Mouse (Mus musculus) CH12.LX (cell line): ENCODE data around the gene Fhit. TPM values are rescaled to one million over a fixed set of nuclear protein-coding genes. Genes with fewer than 3 reads are reported as not detected.

Experiments
- DNase-seq: peaks from one replicate; pipeline ENCODE4 v3.0.0-alpha.2; 2013; ENCODE audit errors: extremely low read depth
- H3K27ac ChIP-seq: 2 replicates; pipeline ENCODE4 v1.5.1; 2012; ENCODE audit warnings: low read depth, mild to moderate bottlenecking, control low read depth, moderate library complexity; ENCODE audit not compliant: insufficient read depth
- H3K27me3 ChIP-seq: replicated peaks from 2 replicates; pipeline ENCODE3; 2012; ENCODE audit warnings: inconsistent platforms
- H3K36me3 ChIP-seq, 2 experiments: replicated peaks in 1 of 2; 2 replicates each; pipeline versions ENCODE3 to v1.6.1; 2012; ENCODE audit warnings: inconsistent platforms in 1 of 2, low read length in 1 of 2, mild to moderate bottlenecking in 1 of 2, mixed read lengths in 1 of 2, moderate library complexity in 1 of 2; ENCODE audit not compliant: control insufficient read depth in 1 of 2, insufficient read depth in 1 of 2
- H3K4me1 ChIP-seq, 2 experiments: 2 replicates each; pipeline ENCODE4 v1.6.1; 2012; ENCODE audit warnings: inconsistent platforms in 1 of 2, moderate library complexity in 1 of 2; ENCODE audit not compliant: insufficient read depth in 2 of 2, control insufficient read depth in 1 of 2
- H3K4me2 ChIP-seq: 2 replicates; pipeline ENCODE4 v1.6.1; 2012; ENCODE audit warnings: low read depth, mild to moderate bottlenecking, control low read depth; ENCODE audit not compliant: poor library complexity, insufficient read depth, severe bottlenecking
- H3K4me3 ChIP-seq, 3 experiments: fragments of 150-350 bp in 1 of 3; sonication (generic) in 1 of 3; replicated peaks in 1 of 3; 2 replicates each; pipeline versions ENCODE3 to v1.5.1; 2011 to 2012; ENCODE audit warnings: low read depth in 2 of 3, low read length in 2 of 3, mild to moderate bottlenecking in 2 of 3, moderate library complexity in 2 of 3, control low read depth in 1 of 3, improper control_type of control experiment in 1 of 3, inconsistent platforms in 1 of 3, mixed read lengths in 1 of 3; ENCODE audit not compliant: poor library complexity in 1 of 3
- H3K79me2 ChIP-seq: replicated peaks from 2 replicates; pipeline ENCODE4 v1.6.1; 2012; ENCODE audit warnings: mild to moderate bottlenecking, moderate library complexity; ENCODE audit not compliant: control insufficient read depth, poor library complexity, insufficient read depth, severe bottlenecking; ENCODE audit errors: extremely low read depth
- H3K9ac ChIP-seq: 2 replicates; pipeline ENCODE4 v1.6.1; 2012; ENCODE audit warnings: low read depth, mild to moderate bottlenecking, control low read depth, moderate library complexity; ENCODE audit not compliant: insufficient read depth
- H3K9me3 ChIP-seq: replicated peaks from 2 replicates; pipeline ENCODE3; 2012; ENCODE audit warnings: low read length, inconsistent platforms, mixed read lengths
- CHD1 ChIP-seq: IDR thresholded peaks from 2 replicates; pipeline ENCODE4 v1.6.1; 2012; ENCODE audit warnings: low read depth, low read length, improper control_type of control experiment, inconsistent platforms
- CHD2 ChIP-seq: IDR thresholded peaks from 2 replicates; pipeline ENCODE4 v1.6.1; 2011; ENCODE audit warnings: low read length, improper control_type of control experiment
- ELF1 ChIP-seq: IDR thresholded peaks from 2 replicates; pipeline ENCODE4 v1.6.1; 2014; ENCODE audit warnings: low read depth, mild to moderate bottlenecking, inconsistent platforms, low read length, improper control_type of control experiment
- EP300 ChIP-seq: IDR thresholded peaks from 2 replicates; pipeline ENCODE4 v1.6.1; 2011; ENCODE audit warnings: low read length, improper control_type of control experiment
- GABPA ChIP-seq: IDR thresholded peaks from 2 replicates; pipeline ENCODE4 v1.6.1; 2012; ENCODE audit warnings: low read depth, low read length, improper control_type of control experiment, inconsistent platforms; ENCODE audit not compliant: insufficient replicate concordance
- IRF4 ChIP-seq: IDR thresholded peaks from 2 replicates; pipeline ENCODE4 v1.6.1; 2014; ENCODE audit warnings: low read depth, mild to moderate bottlenecking, inconsistent platforms, low read length, improper control_type of control experiment
- JUN ChIP-seq: IDR thresholded peaks from 2 replicates; pipeline ENCODE4 v1.6.1; 2011; ENCODE audit warnings: low read depth, mild to moderate bottlenecking, low read length, improper control_type of control experiment, moderate library complexity; ENCODE audit not compliant: insufficient read depth
- JUND ChIP-seq: conservative IDR thresholded peaks from 2 replicates; pipeline ENCODE4 v1.6.1; 2011; ENCODE audit warnings: low read depth, low read length, improper control_type of control experiment
- KAT2A ChIP-seq: IDR thresholded peaks from 2 replicates; pipeline ENCODE4 v1.6.1; 2012; ENCODE audit warnings: low read length, improper control_type of control experiment, inconsistent platforms; ENCODE audit not compliant: insufficient replicate concordance
- MAFK ChIP-seq: IDR thresholded peaks from 2 replicates; pipeline ENCODE4 v1.6.1; 2011; ENCODE audit warnings: low read length, improper control_type of control experiment; ENCODE audit not compliant: insufficient replicate concordance
- MAZ ChIP-seq: IDR thresholded peaks from 2 replicates; pipeline ENCODE4 v1.6.1; 2012; ENCODE audit warnings: low read depth, mild to moderate bottlenecking, inconsistent platforms, low read length, improper control_type of control experiment, moderate library complexity
- MEF2A ChIP-seq: IDR thresholded peaks from 2 replicates; pipeline ENCODE4 v1.6.1; 2014; ENCODE audit warnings: low read depth, mild to moderate bottlenecking, inconsistent platforms, low read length, improper control_type of control experiment, borderline replicate concordance
- MXI1 ChIP-seq: IDR thresholded peaks from 2 replicates; pipeline ENCODE4 v1.6.1; 2011; ENCODE audit warnings: mild to moderate bottlenecking, low read depth, low read length, improper control_type of control experiment
- MYC ChIP-seq: IDR thresholded peaks from 2 replicates; pipeline ENCODE4 v1.6.1; 2011; ENCODE audit warnings: low read depth, mild to moderate bottlenecking, improper control_type of control experiment, low read length
- NRF1 ChIP-seq: IDR thresholded peaks from 2 replicates; pipeline ENCODE4 v1.6.1; 2014; ENCODE audit warnings: low read depth, mild to moderate bottlenecking, inconsistent platforms, low read length, improper control_type of control experiment, moderate library complexity
- PAX5 ChIP-seq: IDR thresholded peaks from 2 replicates; pipeline ENCODE4 v1.6.1; 2012; ENCODE audit warnings: low read length, inconsistent platforms, mixed read lengths
- POLR2AphosphoS2 ChIP-seq: IDR thresholded peaks from 2 replicates; pipeline ENCODE4 v1.6.1; 2011; ENCODE audit warnings: low read depth, low read length, improper control_type of control experiment
- RCOR1 ChIP-seq: conservative IDR thresholded peaks from 2 replicates; pipeline ENCODE4 v1.6.1; 2012; ENCODE audit warnings: low read depth, mild to moderate bottlenecking, inconsistent platforms, low read length, improper control_type of control experiment
- TBP ChIP-seq: conservative IDR thresholded peaks from 2 replicates; pipeline ENCODE4 v1.6.1; 2011; ENCODE audit warnings: low read depth, low read length, improper control_type of control experiment
- TCF12 ChIP-seq: IDR thresholded peaks from 2 replicates; pipeline ENCODE4 v1.6.1; 2014; ENCODE audit warnings: low read depth, mild to moderate bottlenecking, inconsistent platforms, low read length, improper control_type of control experiment
- UBTF ChIP-seq: IDR thresholded peaks from 2 replicates; pipeline ENCODE4 v1.6.1; 2012; ENCODE audit warnings: low read depth, mild to moderate bottlenecking, inconsistent platforms, low read length, improper control_type of control experiment, moderate library complexity
- USF1 ChIP-seq: IDR thresholded peaks from 2 replicates; pipeline ENCODE4 v1.6.1; 2014; ENCODE audit warnings: low read depth, mild to moderate bottlenecking, inconsistent platforms, low read length, improper control_type of control experiment
- USF2 ChIP-seq: conservative IDR thresholded peaks from 2 replicates; pipeline ENCODE4 v1.6.1; 2011; ENCODE audit warnings: low read depth, low read length, improper control_type of control experiment
- ZKSCAN1 ChIP-seq: IDR thresholded peaks from 2 replicates; pipeline ENCODE4 v1.6.1; 2012; ENCODE audit warnings: low read depth, inconsistent platforms, low read length, improper control_type of control experiment, borderline replicate concordance
- ZMIZ1 ChIP-seq: IDR thresholded peaks from 2 replicates; pipeline ENCODE4 v1.6.1; 2012; ENCODE audit warnings: low read depth, mild to moderate bottlenecking, inconsistent platforms, low read length, improper control_type of control experiment
- ZNF384 ChIP-seq: IDR thresholded peaks from 2 replicates; pipeline ENCODE4 v1.6.1; 2012; ENCODE audit warnings: low read depth, low read length, improper control_type of control experiment, inconsistent platforms
- dilution Hi-C: fragments of 300-500 bp; cut with MboI; formaldehyde crosslinking; loops from 2 replicates; pipeline ENCODE4 v1.14.3; 2020; ENCODE audit warnings: low sequenced_read_pairs; ENCODE audit not compliant: extremely low pct_unique_long_range_greater_than_20kb, extremely low pct_ligation_motif_present
- in situ Hi-C: fragments of 300-500 bp; cut with MboI; formaldehyde crosslinking; loops from 3 replicates; pipeline ENCODE4 v1.14.3; 2019; ENCODE audit warnings: low sequenced_read_pairs, low pct_ligation_motif_present, low pct_unique_long_range_greater_than_20kb, mixed read lengths
- polyA plus RNA-seq: library from polyadenylated mRNA; unstranded; fragments of >175 nt; gene quantifications from 2 replicates; pipeline ENCODE4 v1.2.1, GENCODE M21; 2012; ENCODE audit warnings: low read depth; ENCODE audit not compliant: insufficient read length
- total RNA-seq, 2 experiments: library from RNA; depleted of rRNA; stranded (reverse); fragments of 300-350 nt in 1 of 2; fragments of >200 nt in 1 of 2; gene quantifications; 2 replicates each; pipeline ENCODE4 v1.2.3; 2012 to 2014

Gene Fhit
- total and polyA plus RNA-seq, 3 experiments, result 0.64 to 1.9 (median 0.64) TPM

DNA sequence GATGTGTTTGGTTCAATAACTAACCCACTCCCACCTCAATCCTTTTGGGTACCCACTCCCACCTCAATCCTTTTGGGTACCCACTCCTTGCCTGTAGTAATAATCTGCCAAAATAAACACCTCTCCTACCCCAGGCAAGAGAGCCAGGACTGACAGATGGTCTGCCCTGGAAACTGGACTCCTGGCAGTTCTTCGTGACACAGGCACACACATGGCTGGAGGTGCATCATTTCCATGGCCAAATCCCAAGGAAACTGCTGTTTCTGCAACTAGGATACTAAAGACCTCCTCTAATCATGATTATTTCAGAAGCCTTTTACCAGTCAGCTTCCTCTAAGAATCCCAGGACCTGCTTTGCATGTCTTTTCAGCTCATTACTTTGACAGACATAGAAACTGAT is 756.5 kb downstream of the Fhit start:
- H3K4me3 ChIP-seq, result no peak overlapping the region
- dilution Hi-C loops (no loop called here), in situ Hi-C loops (no loop called here)
- H3K4me1 ChIP-seq, result peaks cover 4 to 5% of the 10 kb centered on the region in 2 experiments; a peak in 2 of 4 replicates
- no peaks in the 10 kb centered on the region for H3K27me3 ChIP-seq
- H3K9ac ChIP-seq, result no peak overlapping the region
- H3K9me3 ChIP-seq, result no peaks in the 10 kb centered on the region
- no peak overlapping the region for H3K4me2 ChIP-seq
- no peak overlapping the region for H3K27ac ChIP-seq
- DNase-seq, result no peak
- TF ChIP-seq JUND (no peak), NRF1 (no peak), POLR2AphosphoS2 (no peak), TBP (no peak), EP300 (no peak), IRF4 (no peak), MXI1 (no peak), ELF1 (no peak), MAZ (no peak), USF1 (no peak), MYC (no peak), CHD2 (no peak), USF2 (no peak), TCF12 (no peak), MEF2A (no peak), ZKSCAN1 (no peak), CHD1 (no peak), JUN (no peak), MAFK (no peak)
- no peaks in the 10 kb centered on the region for H3K36me3 ChIP-seq
- no peaks in the 10 kb centered on the region for H3K79me2 ChIP-seq

DNA sequence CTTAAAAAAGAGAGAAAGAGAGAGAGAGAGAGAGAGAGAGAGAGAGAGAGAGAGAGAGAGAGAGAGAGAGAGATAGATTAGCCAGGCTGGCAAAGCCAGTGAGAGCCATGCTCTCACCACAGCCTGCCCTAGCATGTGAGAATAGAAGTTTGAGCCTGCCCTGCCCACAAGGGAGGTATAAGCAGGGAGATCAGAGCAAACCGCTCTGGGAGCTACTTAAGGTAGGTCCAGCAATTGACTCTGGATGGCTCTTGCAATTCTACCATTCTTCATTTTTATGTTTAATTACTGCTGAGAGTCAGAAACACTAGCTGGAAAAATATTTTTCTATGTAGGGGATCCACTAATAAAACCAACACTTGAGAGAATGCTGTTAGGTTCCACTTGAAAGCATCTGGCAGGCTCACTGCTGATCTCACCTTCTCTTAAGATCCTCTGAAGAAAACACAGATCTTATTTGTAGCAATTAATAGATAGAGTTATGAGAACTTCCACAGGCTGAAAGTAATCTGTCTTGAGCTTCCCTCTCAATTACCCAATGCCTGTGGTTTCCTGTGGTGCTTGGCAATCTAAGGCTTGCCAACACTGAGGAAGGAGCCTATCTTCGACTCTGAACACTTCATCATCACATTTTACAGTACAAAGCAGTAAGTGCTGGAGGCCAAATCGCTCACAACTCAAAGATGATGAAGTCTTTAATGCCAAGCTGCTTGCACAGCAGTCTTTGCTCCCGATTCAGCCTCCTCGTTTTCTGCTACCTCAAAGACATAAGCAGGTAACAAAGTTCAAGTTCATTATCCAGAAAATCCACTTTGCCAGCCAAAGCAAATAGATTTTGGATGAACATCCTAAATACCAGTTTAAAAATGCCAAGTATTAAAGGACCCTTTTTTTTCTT is 793.8 kb downstream of the Fhit start:
- H3K27ac ChIP-seq, result no peak overlapping the region
- H3K27me3 ChIP-seq, result no peaks in the 10 kb centered on the region
- H3K4me2 ChIP-seq, result no peak overlapping the region
- peaks cover 0 to 17% of the 10 kb centered on the region in 2 experiments; a peak in 2 of 4 replicates for H3K4me1 ChIP-seq
- H3K9me3 ChIP-seq, result no peaks in the 10 kb centered on the region
- in situ Hi-C loops, result no loop called here
- dilution Hi-C loops, result no loop called here
- TF ChIP-seq MAFK, result no peak
- no peak for TF ChIP-seq TBP
- no peak for TF ChIP-seq RCOR1
- no peak for TF ChIP-seq JUND
- TF ChIP-seq CHD1, result no peak
- TF ChIP-seq MAZ, result no peak
- no peak for TF ChIP-seq USF1
- no peak for TF ChIP-seq KAT2A
- TF ChIP-seq ZNF384, result no peak
- no peak for TF ChIP-seq ZMIZ1
- no peak for TF ChIP-seq UBTF
- TF ChIP-seq PAX5, result no peak
- no peak for TF ChIP-seq GABPA
- TF ChIP-seq IRF4, result no peak
- no peak for TF ChIP-seq JUN
- no peak for TF ChIP-seq MEF2A
- no peak for TF ChIP-seq TCF12
- no peaks in the 10 kb centered on the region for H3K79me2 ChIP-seq
- no peak overlapping the region for H3K4me3 ChIP-seq
- DNase-seq, result no peak
- no peaks in the 10 kb centered on the region for H3K36me3 ChIP-seq
- no peak overlapping the region for H3K9ac ChIP-seq
